In genomic region chr6:100223435-100223834, GRCm38 (mm10) we compare ENCODE assay signal across 10 mouse cellular contexts.
"Had no signal": no experiment of that assay in that cellular context is flagged by ENCODE, and none has a peak within 500 bp of the region (broad histone marks: within the 10 kb centered on the region; RNA-seq: fewer than 3 reads in every experiment).

No protein-coding gene starts in this region.

- DNase-seq: liver, postnatal 0 days; lung, adult 2 months; lung, postnatal 14 days; lung, postnatal 36 days; right cerebral cortex, postnatal 25 days; right cerebral cortex, postnatal 4 days; spleen, adult 18-20 months; thymus, adult 18-20 months; thymus, postnatal 14 days; thymus, postnatal 36 days had no signal
